ENCODE assay signal across 25 mouse cellular contexts in the genomic region with DNA sequence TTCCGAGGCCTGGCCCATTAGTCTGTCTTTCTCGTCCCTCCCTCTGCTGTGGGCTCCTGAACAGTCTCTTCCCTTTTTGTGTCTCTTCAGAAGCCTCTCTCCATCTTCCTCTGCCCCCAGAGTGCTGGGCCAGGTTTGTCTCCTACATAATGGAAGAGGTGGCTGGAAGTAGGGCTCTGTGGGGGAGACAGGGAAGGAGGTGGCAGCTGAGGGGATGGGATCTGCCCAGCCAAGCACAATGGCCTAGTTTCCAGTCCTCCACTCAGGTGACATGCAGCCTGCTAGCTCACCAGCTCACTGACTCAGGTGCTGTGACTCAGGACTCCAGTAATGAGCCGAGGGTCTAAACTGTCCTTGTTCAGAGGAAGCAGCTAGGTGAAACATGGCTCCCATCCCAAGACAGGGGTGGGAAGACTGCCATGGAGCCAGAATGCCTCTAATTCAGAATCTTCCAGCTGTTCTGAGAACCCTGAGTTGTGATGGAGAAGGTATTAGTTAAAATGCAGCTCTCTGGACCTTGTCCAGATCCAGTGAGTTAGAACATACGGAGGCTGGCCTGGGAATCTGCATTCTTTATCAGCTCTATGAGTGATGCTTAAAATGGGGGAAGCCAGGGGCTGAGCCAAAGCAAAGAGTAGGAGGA. TPM values are rescaled to one million over a fixed set of nuclear protein-coding genes. Genes with fewer than 3 reads are reported as not detected.
DNase-seq lines count a peak whose midpoint lies in the region; ATAC-seq lines count a peak whose summit lies in the region.
"Had no signal": no experiment of that assay in that cellular context is flagged by ENCODE, and none has a peak within 500 bp of the region (broad histone marks: within the 10 kb centered on the region; RNA-seq: fewer than 3 reads in every experiment).

No protein-coding gene starts in this region.

- intact Hi-C loops in left cerebral cortex, postnatal 36 days (cut with DNase I), result no loop called here

- no peaks in the 10 kb centered on the region; the same call in 1 of the 2 replicates for H3K9me3 ChIP-seq in neural tube, embryonic 11.5 days (ENCODE audit: control insufficient read depth, low read length)
- no peaks in the 10 kb centered on the region for H3K9me3 ChIP-seq in neural tube, embryonic 15.5 days (replicated peaks)
- H3K9me3 ChIP-seq: hindbrain, embryonic 15.5 days had no signal

- no peaks in the 10 kb centered on the region for H3K4me1 ChIP-seq in neural tube, embryonic 11.5 days (ENCODE audit: control insufficient read depth, insufficient read depth, low read length)
- no peaks in the 10 kb centered on the region for H3K4me1 ChIP-seq in neural tube, embryonic 15.5 days
- H3K4me1 ChIP-seq: forebrain, embryonic 12.5 days; hindbrain, embryonic 10.5 days; hindbrain, embryonic 15.5 days; limb, embryonic 12.5 days; liver, embryonic 15.5 days had no signal

- H3K27me3 ChIP-seq in neural tube, embryonic 11.5 days (ENCODE audit: control insufficient read depth, insufficient read depth, low read length), result no peaks in the 10 kb centered on the region
- no peaks in the 10 kb centered on the region for H3K27me3 ChIP-seq in neural tube, embryonic 15.5 days (replicated peaks)
- H3K27me3 ChIP-seq: forebrain, embryonic 12.5 days; hindbrain, embryonic 15.5 days; liver, embryonic 15.5 days had no signal

- H3K9ac ChIP-seq in neural tube, embryonic 11.5 days (ENCODE audit: low read length), result no peak overlapping the region
- H3K9ac ChIP-seq in neural tube, embryonic 15.5 days (replicated peaks), result no peak overlapping the region
- H3K9ac ChIP-seq: forebrain, embryonic 12.5 days; hindbrain, embryonic 15.5 days; limb, embryonic 12.5 days; liver, embryonic 15.5 days; lung, embryonic 14.5 days had no signal

- ATAC-seq in neural tube, embryonic 11.5 days (ENCODE audit: insufficient read depth, low FRiP score, low TSS enrichment), result no peak
- no peak for ATAC-seq in neural tube, embryonic 15.5 days (ENCODE audit: low FRiP score)
- ATAC-seq: inflammation-experienced regulatory T-cells, adult 6 months had no signal

- DNase-seq in frontal cortex, postnatal 36 days (ENCODE audit: low spot score in 2 of 2), result peak; percentile 44 to 53
- DNase-seq in frontal cortex, postnatal 14 days (ENCODE audit: low spot score in 2 of 2), result no peak
- DNase-seq in neural tube, embryonic 11.5 days (ENCODE audit: low spot score), result peak; percentile 2
- DNase-seq in brain, adult 2 months (ENCODE audit: low read depth, low spot score), result peak; percentile 82
- peak; percentile 48 to 51 for DNase-seq in left cerebral cortex, postnatal 36 days (ENCODE audit: low spot score in 2 of 2)
- DNase-seq: adrenal gland, postnatal 25 days; B cell, adult 2 months; cerebellum, adult 9-10 months; heart, postnatal 14 days; kidney, adult 11 months; kidney, postnatal 14 days; lung, embryonic 14.5 days; lung, postnatal 14 days; midbrain, embryonic 14.5 days; thymus, postnatal 4 days had no signal

- no peak overlapping the region for H3K4me2 ChIP-seq in neural tube, embryonic 11.5 days (ENCODE audit: low read depth)
- no peak overlapping the region for H3K4me2 ChIP-seq in neural tube, embryonic 15.5 days
- H3K4me2 ChIP-seq: forebrain, embryonic 12.5 days; hindbrain, embryonic 15.5 days; limb, embryonic 12.5 days; liver, embryonic 15.5 days; lung, embryonic 14.5 days had no signal

- H3K4me3 ChIP-seq in neural tube, embryonic 11.5 days (ENCODE audit: low read depth, low read length), result no peak overlapping the region
- H3K4me3 ChIP-seq in neural tube, embryonic 15.5 days (replicated peaks), result no peak overlapping the region
- H3K4me3 ChIP-seq: erythroblast, embryonic 14.5 days; forebrain, embryonic 12.5 days; hindbrain, embryonic 10.5 days; hindbrain, embryonic 15.5 days; limb, embryonic 12.5 days; liver, embryonic 15.5 days had no signal

- no peaks in the 10 kb centered on the region for H3K36me3 ChIP-seq in neural tube, embryonic 11.5 days (ENCODE audit: control insufficient read depth, insufficient read depth, low read length)
- H3K36me3 ChIP-seq in neural tube, embryonic 15.5 days, result peaks cover 29% of the 10 kb centered on the region; the same call in 1 of the 2 replicates
- H3K36me3 ChIP-seq: forebrain, embryonic 12.5 days; hindbrain, embryonic 10.5 days; hindbrain, embryonic 15.5 days; limb, embryonic 12.5 days; liver, embryonic 15.5 days had no signal

- no peak overlapping the region for H3K27ac ChIP-seq in neural tube, embryonic 11.5 days (ENCODE audit: low read depth, low read length)
- H3K27ac ChIP-seq in neural tube, embryonic 15.5 days (replicated peaks), result no peak overlapping the region
- H3K27ac ChIP-seq: forebrain, embryonic 12.5 days; hindbrain, embryonic 10.5 days; hindbrain, embryonic 15.5 days; limb, embryonic 12.5 days; liver, embryonic 15.5 days had no signal

- WGBS in neural tube, embryonic 11.5 days, result 91% methylated on average over 4 of the region's 4 CpGs
- 82% methylated on average over 4 of the region's 4 CpGs for WGBS in neural tube, embryonic 15.5 days

RNA-seq across cellular contexts. Expression of gene Slc6a12, which starts 49.9 kb away (rescaled TPM):
- polyA plus RNA-seq in neural tube, embryonic 11.5 days (2014; fragmentation: Nextera tagmentation; extraction: Ambion mirVana), result not detected in 2 replicates
- 0.43 and 0.70 TPM in 2 replicates for polyA plus RNA-seq in neural tube, embryonic 15.5 days (2015; fragmentation: Nextera tagmentation; extraction: Ambion mirVana)
- 1 to 10 TPM in 1 of 2 experiments, under 1 TPM in 1; 0.72 to 1.7 TPM for total RNA-seq in left cerebral cortex, postnatal 36 days (2021)
- total RNA-seq: heart, adult 8-10 months; heart, postnatal 14 days had no signal
- polyA plus RNA-seq: erythroblast, embryonic 14.5 days; heart, embryonic 14.5 days; hindbrain, embryonic 10.5 days; inflammation-experienced regulatory T-cells, adult 6 months; limb, embryonic 12.5 days; lung, embryonic 14.5 days had no signal

Comparison
In these comparisons a context has a peak if more than half of its experiments do, and no peak if none do; other contexts are left out.
1. DNase-seq: peak in frontal cortex, postnatal 36 days (2 of 2), neural tube, embryonic 11.5 days (single experiment), brain, adult 2 months (single experiment) and left cerebral cortex, postnatal 36 days (2 of 2); none in frontal cortex, postnatal 14 days (0 of 2).